Mouse (Mus musculus) E14TG2a.4 (cell line): ENCODE measurements around the gene Ecd.

ENCODE experiments used
- CTCF ChIP-seq: conservative IDR thresholded peaks from 2 replicates; pipeline ENCODE4 v1.5.1; 2014; ENCODE audit warnings: low read length
- NANOG ChIP-seq: IDR thresholded peaks from 2 replicates; pipeline ENCODE4 v1.6.1; 2014; ENCODE audit warnings: borderline replicate concordance, low read length, mixed read lengths

- no peak for TF ChIP-seq CTCF
- no peak for TF ChIP-seq NANOG
Measured at GRCm38 (mm10) chr14:20379087-20379640, 31.2 kb upstream of the Ecd start.
